In the genomic region with DNA sequence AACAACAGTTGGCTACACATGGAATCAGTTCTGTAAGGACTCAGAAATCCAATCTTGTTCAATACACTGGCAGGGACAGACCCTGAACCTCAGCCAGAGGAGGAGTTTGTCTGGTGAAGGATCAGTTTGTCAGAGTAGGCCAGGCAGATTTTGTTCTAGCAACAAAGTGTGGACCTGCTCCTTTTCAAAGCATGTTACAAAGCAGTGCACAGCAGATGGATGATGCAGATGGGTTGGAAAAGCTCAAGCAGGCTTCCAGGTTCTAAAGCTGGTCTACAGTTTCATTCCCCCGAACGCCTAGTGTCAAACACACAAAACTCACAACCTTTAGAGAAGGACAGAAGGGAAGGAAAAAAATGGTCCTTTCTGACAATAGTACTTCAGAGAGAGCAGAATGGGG, we compare ENCODE assay signal across 14 mouse cellular contexts. TPM values are rescaled to one million over a fixed set of nuclear protein-coding genes. Genes with fewer than 3 reads are reported as not detected.
DNase-seq lines count a peak whose midpoint lies in the region; ATAC-seq lines count a peak whose summit lies in the region.
"Had no signal": no experiment of that assay in that cellular context is flagged by ENCODE, and none has a peak within 500 bp of the region (broad histone marks: within the 10 kb centered on the region; RNA-seq: fewer than 3 reads in every experiment).

No protein-coding gene starts in this region.

- H3K9ac ChIP-seq in liver, embryonic 13.5 days: peak overlapping the region; percentile 12; the same call in 1 of the 2 replicates
- H3K9ac ChIP-seq: embryonic facial prominence, embryonic 12.5 days had no signal

- no peak overlapping the region for H3K4me3 ChIP-seq in liver, embryonic 13.5 days (replicated peaks)
- H3K4me3 ChIP-seq: embryonic facial prominence, embryonic 12.5 days had no signal

- no peak for DNase-seq in cerebellum, postnatal 4 days (ENCODE audit: low spot score in 2 of 2)
- DNase-seq in right cerebral cortex, postnatal 10 days (ENCODE audit: low spot score in 2 of 2): peak; percentile 47 to 61
- no peak for DNase-seq in right cerebral cortex, postnatal 14 days
- no peak for DNase-seq in liver, embryonic 13.5 days
- DNase-seq in kidney, postnatal 36 days: no peak
- DNase-seq in thymus, postnatal 14 days: no peak
- DNase-seq in testis, postnatal 14 days (ENCODE audit: low spot score): no peak
- DNase-seq: lung, adult 18-20 months; thymus, adult 18-20 months had no signal

- H3K4me1 ChIP-seq in liver, embryonic 13.5 days (replicated peaks): peaks cover 75% of the 10 kb centered on the region
- H3K4me1 ChIP-seq: embryonic facial prominence, embryonic 12.5 days had no signal

- no peak overlapping the region for H3K4me2 ChIP-seq in liver, embryonic 13.5 days
- H3K4me2 ChIP-seq: embryonic facial prominence, embryonic 12.5 days had no signal

- H3K9me3 ChIP-seq in liver, embryonic 13.5 days (replicated peaks): no peaks in the 10 kb centered on the region
- H3K9me3 ChIP-seq: embryonic facial prominence, embryonic 12.5 days had no signal

- WGBS in liver, embryonic 13.5 days (ENCODE audit: insufficient replicate concordance): 88% methylated on average over 2 of the region's 2 CpGs

- no peaks in the 10 kb centered on the region for H3K27me3 ChIP-seq in liver, embryonic 13.5 days
- H3K27me3 ChIP-seq: embryonic facial prominence, embryonic 12.5 days; Patski had no signal

- no peaks in the 10 kb centered on the region for H3K36me3 ChIP-seq in liver, embryonic 13.5 days
- H3K36me3 ChIP-seq: embryonic facial prominence, embryonic 12.5 days had no signal

- peak overlapping the region; percentile 71 for H3K27ac ChIP-seq in liver, embryonic 13.5 days
- H3K27ac ChIP-seq: embryonic facial prominence, embryonic 12.5 days; hindbrain, postnatal 0 days had no signal

- peak; percentile 61 for ATAC-seq in cerebellum, adult (ENCODE audit: insufficient number of reproducible peaks, low FRiP score, low TSS enrichment)
- no peak for ATAC-seq in liver, embryonic 13.5 days (ENCODE audit: low read depth)
- ATAC-seq: hindbrain, postnatal 0 days; midbrain, embryonic 16.5 days; Patski had no signal

RNA-seq across cellular contexts. Expression of a gene that starts 31.6 kb away (rescaled TPM):
- 5.0 and 5.3 TPM in 2 replicates for polyA plus RNA-seq in liver, embryonic 13.5 days (2015; fragmentation: Nextera tagmentation; extraction: Ambion mirVana)

Comparison
In these comparisons a context has a peak if more than half of its experiments do, and no peak if none do; other contexts are left out.
1. DNase-seq: peak in right cerebral cortex, postnatal 10 days (2 of 2); none in cerebellum, postnatal 4 days (0 of 2), right cerebral cortex, postnatal 14 days (single experiment), liver, embryonic 13.5 days (single experiment), kidney, postnatal 36 days (0 of 2), thymus, postnatal 14 days (single experiment) and testis, postnatal 14 days (single experiment).